In genomic region chr6:48821991-48822785, GRCm38 (mm10) we compare ENCODE assay signal across 15 mouse cellular contexts. TPM values are rescaled to one million over a fixed set of nuclear protein-coding genes. Genes with fewer than 3 reads are reported as not detected.
"Had no signal": no experiment of that assay in that cellular context is flagged by ENCODE, and none has a peak within 500 bp of the region (broad histone marks: within the 10 kb centered on the region; RNA-seq: fewer than 3 reads in every experiment).

No protein-coding gene starts in this region.

RNA-seq across cellular contexts. Expression of gene Aoc1, which starts 50.5 kb away (rescaled TPM):
- polyA plus RNA-seq: forebrain, postnatal 0 days; heart, embryonic 11.5 days; heart, embryonic 13.5 days; heart, embryonic 15.5 days; heart, postnatal 0 days; hindbrain, embryonic 11.5 days; hindbrain, embryonic 13.5 days; hindbrain, embryonic 15.5 days; limb, embryonic 10.5 days; limb, embryonic 12.5 days; liver, embryonic 12.5 days; liver, embryonic 14.5 days had no signal

RNA-seq across cellular contexts. Expression of gene Gimap3, which starts 51.5 kb away (rescaled TPM):
- polyA plus RNA-seq: forebrain, postnatal 0 days; heart, embryonic 11.5 days; heart, embryonic 13.5 days; heart, embryonic 15.5 days; heart, postnatal 0 days; hindbrain, embryonic 13.5 days; hindbrain, embryonic 15.5 days; hindbrain, postnatal 0 days; kidney, embryonic 14.5 days; limb, embryonic 10.5 days; limb, embryonic 12.5 days; limb, embryonic 14.5 days; liver, embryonic 12.5 days had no signal
